Mouse (Mus musculus) frontal cortex, adult (tissue): ENCODE data around the gene Ap3d1.
A peak's percentile ranks its signal among the peaks of the same experiment; 100 is the strongest.

ENCODE experiments used
- ATAC-seq: cut with Nextera tagmentation; 2 replicates; pipeline ENCODE4 v1.9.2; 2017; ENCODE audit warnings: mild to moderate bottlenecking, moderate library complexity, mixed read lengths; ENCODE audit not compliant: low TSS enrichment

Ap3d1 gene

DNA sequence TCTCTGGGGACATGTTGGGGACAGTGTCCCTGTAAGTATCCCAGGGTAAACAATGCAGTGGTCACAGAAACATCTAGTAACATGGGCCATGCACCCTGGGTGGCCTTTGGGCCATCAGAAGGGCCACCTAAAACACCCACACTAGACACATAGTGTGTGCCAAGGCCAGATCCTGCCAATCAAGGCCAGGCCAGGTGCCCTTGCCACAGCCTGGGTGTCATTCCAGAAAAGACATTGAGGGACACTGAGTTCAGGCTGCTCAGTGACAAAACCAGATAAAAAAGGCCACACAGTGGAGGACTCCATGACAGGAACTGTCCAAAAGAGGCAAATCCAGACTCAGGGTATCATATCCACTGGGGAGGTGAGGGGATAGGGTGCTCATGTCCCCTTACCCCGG, 58.4 kb downstream of the Ap3d1 start:
- no peak for ATAC-seq

GRCm38 (mm10) chr10:80682003-80682402, 60.1 kb downstream of the Ap3d1 start:
- no peak for ATAC-seq

- no peak for ATAC-seq
Observed at GRCm38 (mm10) chr10:80680260-80680696, 61.8 kb downstream of the Ap3d1 start.

- ATAC-seq, result no peak
Observed at GRCm38 (mm10) chr10:80679556-80680259, 62.4 kb downstream of the Ap3d1 start.

GRCm38 (mm10) chr10:80678601-80679377, 63.3 kb downstream of the Ap3d1 start:
- no peak for ATAC-seq

GRCm38 (mm10) chr10:80677942-80678436, 64.1 kb downstream of the Ap3d1 start, which contains the start of gene Mknk2:
Mknk2 (minus strand) TSS chr10:80678112.
- ATAC-seq, result 0 out of 2 replicates have a peak, but pooled peaks have one; percentile 11

GRCm38 (mm10) chr10:80677128-80677875, 64.8 kb downstream of the Ap3d1 start:
- no peak for ATAC-seq

DNA sequence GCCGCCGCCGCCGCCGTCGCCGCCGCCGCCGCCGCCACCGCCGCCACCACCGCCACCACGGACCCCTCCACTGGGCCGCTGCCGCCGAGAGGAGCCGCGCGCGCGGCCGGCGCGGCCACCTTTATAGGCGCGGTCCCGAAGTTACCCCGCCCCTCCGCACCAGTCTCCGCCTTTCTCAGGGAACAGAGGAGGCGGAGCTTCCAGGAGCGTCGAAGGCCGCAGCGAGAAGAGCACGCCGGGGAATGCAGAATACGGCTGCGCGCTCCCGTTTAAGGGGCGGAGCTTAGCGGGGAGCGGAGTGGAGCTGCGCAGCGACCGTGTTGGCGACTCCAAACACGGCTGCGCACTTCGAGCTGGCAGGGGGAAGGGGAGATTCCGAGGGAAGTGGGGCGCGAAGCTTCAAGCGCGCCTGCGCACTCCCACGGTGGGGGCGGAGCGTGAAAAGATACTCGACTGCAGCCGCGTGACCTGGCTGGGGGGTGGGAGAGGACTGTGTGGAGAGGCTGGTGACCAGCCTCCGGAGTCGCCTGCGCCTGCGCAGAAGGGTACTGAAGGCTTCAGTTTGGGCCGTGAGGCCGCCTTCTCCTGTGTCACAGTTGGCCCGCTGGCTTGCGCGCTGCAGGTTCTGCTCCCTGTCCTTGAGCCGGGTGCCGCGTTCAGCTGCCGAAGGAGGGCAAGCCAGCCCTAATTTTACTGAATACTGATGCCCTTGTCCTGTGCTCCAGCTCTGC, 65.7 kb downstream of the Ap3d1 start:
- peak; percentile 81 for ATAC-seq

GRCm38 (mm10) chr10:80675405-80676197, 66.5 kb downstream of the Ap3d1 start:
- ATAC-seq, result no peak

- ATAC-seq, result no peak
Observed at GRCm38 (mm10) chr10:80674851-80675404, 67.1 kb downstream of the Ap3d1 start.

GRCm38 (mm10) chr10:80674161-80674711, 67.8 kb downstream of the Ap3d1 start:
- no peak for ATAC-seq

GRCm38 (mm10) chr10:80673690-80674089, 68.4 kb downstream of the Ap3d1 start:
- ATAC-seq, result no peak

DNA sequence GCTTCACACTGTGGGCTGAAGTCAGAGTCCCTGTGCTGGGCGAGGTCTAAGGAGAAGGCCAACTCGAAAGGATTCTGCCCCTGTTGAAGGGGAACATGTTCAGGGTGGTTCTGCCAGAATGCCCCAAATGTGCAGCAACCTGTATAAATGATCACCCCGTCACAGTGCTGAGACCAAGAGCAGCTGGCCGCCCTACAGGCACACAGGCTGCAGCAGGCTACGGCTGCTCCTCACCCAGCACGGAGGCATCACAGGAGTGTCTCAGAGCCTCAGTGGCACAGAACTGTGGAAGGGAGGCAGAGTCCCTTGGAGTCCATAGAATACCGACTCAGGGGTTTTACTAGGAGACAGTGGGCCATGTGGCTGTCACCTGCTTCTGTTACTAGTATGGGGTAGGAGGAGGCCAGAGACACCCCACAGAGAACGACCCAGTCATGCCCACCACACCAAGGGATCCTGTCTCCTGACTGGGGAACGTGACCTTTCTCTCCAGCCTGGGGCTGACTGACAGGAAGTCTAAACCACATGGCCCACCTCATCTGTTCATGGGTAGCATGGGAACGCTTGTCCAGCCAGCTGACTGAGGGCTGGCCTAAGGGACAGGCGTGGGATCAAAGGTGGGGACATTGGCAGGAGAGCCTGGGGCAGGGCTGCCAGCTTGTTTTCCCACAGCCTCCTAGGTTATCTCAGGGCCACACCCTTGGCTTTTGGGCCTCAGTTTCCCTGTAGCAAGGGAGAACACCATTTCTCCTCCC, 70.0 kb downstream of the Ap3d1 start:
- no peak for ATAC-seq

DNA sequence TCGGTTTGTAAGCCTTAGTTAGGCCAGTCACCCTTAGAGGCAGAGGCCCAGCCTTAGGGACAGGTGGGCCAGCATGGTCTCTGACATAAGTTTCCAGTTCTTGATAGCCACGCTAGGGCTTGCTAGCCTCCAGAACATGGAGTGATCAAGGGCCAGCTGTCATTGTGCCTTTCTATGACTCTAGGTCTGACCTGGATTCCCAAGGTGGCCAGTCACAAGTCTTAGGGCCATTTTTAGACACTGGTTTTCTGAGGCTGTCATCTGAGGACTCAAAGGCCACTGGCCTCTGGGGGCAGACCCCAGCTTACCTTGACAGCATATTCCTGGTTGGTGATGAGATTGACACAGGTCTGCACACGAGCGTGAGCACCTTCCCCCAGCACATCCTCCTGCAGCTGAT, 70.8 kb downstream of the Ap3d1 start:
- no peak for ATAC-seq

DNA sequence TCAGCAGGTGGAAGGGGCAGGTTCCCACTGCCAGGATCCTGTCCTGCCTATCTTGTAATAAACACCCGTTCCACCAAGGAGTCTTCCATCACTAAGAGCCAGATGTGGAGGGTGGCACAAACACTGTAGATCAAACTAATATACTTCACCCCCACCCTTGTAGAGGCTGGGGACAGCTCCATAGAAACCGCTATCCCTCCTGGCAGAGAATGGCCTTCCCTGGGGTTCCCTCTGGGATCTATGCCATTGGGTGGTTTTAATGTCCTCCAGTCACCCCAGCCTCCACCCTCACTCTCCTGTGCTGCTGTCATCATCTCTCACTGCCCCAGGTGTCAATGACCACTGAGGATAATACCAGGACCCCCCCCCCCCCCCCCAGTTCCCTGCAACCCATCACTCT, 71.5 kb downstream of the Ap3d1 start:
- ATAC-seq, result no peak

- no peak for ATAC-seq
Observed at GRCm38 (mm10) chr10:80669737-80670485, 72.2 kb downstream of the Ap3d1 start.

GRCm38 (mm10) chr10:80669018-80669417, 73.0 kb downstream of the Ap3d1 start:
- no peak for ATAC-seq

DNA sequence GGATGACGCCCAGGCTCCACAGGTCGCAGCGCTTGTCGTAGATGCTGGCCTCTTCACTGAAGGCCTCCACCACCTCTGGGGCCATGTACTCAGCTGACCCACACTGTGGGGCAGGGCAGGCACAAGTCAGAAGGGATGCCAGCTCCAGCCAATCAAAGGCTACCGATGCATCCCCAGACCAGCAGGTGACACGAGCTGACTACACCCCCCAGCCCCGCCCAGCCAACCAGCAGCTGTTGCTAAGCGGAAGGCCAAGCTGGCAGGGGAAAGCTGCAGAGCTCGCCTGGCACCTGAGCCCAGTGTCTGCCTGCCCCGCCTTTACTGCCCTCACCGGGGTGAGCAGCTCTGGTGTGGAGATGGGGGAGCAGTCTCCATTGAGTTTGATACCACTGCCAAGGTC, 73.5 kb downstream of the Ap3d1 start:
- no peak for ATAC-seq
